Mouse (Mus musculus): ENCODE results near the gene Brdt. TPM values are rescaled to one million over a fixed set of nuclear protein-coding genes. Genes with fewer than 3 reads are reported as not detected.

Brdt gene
- total and polyA plus RNA-seq, 2 experiments from 2014 or later, result 3.8 to 4.8 TPM

- no peak overlapping the region for H3K4me3 ChIP-seq (ENCODE audit: low read length)
- no peaks in the 10 kb centered on the region for H3K4me1 ChIP-seq (ENCODE audit: insufficient read depth, low read length)
- whole genome bisulfite sequencing, result 81% methylated on average over 5 of the region's 5 CpGs
- DNase-seq (ENCODE audit: low spot score), result no peak
- H3K4me2 ChIP-seq (ENCODE audit: low read depth, low read length), result no peak overlapping the region
- no peaks in the 10 kb centered on the region for H3K9me3 ChIP-seq (ENCODE audit: low read length)
- no peaks in the 10 kb centered on the region for H3K36me3 ChIP-seq (ENCODE audit: insufficient read depth, low read length)
- no peak for TF ChIP-seq CTCF (IDR thresholded peaks at IDR 0.05; ENCODE audit: low read depth)
- no peak overlapping the region for H3K27ac ChIP-seq
- H3K27me3 ChIP-seq (ENCODE audit: insufficient read depth, low read length), result no peaks in the 10 kb centered on the region
- no peak for ATAC-seq
- H3K9ac ChIP-seq (replicated peaks; ENCODE audit: low read length), result no peak overlapping the region
Measured at GRCm38 (mm10) chr5:107434001-107434400, 103.0 kb downstream of the Brdt start.

GRCm38 (mm10) chr5:107436185-107436584 lies 105.2 kb downstream of the Brdt start:
- H3K27me3 ChIP-seq (ENCODE audit: insufficient read depth, low read length), result no peaks in the 10 kb centered on the region
- H3K9me3 ChIP-seq (ENCODE audit: low read length), result no peaks in the 10 kb centered on the region
- H3K4me1 ChIP-seq (ENCODE audit: insufficient read depth, low read length), result no peaks in the 10 kb centered on the region
- TF ChIP-seq CTCF (IDR thresholded peaks at IDR 0.05; ENCODE audit: low read depth), result no peak
- H3K27ac ChIP-seq, result no peak overlapping the region
- no peak overlapping the region for H3K4me3 ChIP-seq (ENCODE audit: low read length)
- no peak overlapping the region for H3K9ac ChIP-seq (replicated peaks; ENCODE audit: low read length)
- WGBS, result 84% methylated on average over 6 of the region's 6 CpGs
- ATAC-seq (no peak), DNase-seq (ENCODE audit: low spot score) (no peak)
- H3K4me2 ChIP-seq (ENCODE audit: low read depth, low read length), result no peak overlapping the region
- no peaks in the 10 kb centered on the region for H3K36me3 ChIP-seq (ENCODE audit: insufficient read depth, low read length)

Other genes with a start within 250 kb of the Brdt start
- gene Tgfbr3, start 41.5 kb upstream of the Brdt start, total RNA-seq (2014; rRNA removed), result 21.7 and 21.8 TPM in 2 replicates
- gene Tgfbr3, start 41.5 kb upstream of the Brdt start, polyA plus RNA-seq (2015; fragmentation: Nextera tagmentation; extraction: Ambion mirVana), result 4.6 and 4.8 TPM in 2 replicates
- 1.8 and 8.1 TPM in 2 replicates for gene Ephx4, start 71.6 kb downstream of the Brdt start, total RNA-seq (2014; rRNA removed)
- 5.5 and 5.9 TPM in 2 replicates for gene Ephx4, start 71.6 kb downstream of the Brdt start, polyA plus RNA-seq (2015; fragmentation: Nextera tagmentation; extraction: Ambion mirVana)
- gene Lpcat2b, start 100.4 kb downstream of the Brdt start, total RNA-seq (2014; rRNA removed), result not detected in 2 replicates
- not detected in 2 replicates for gene Lpcat2b, start 100.4 kb downstream of the Brdt start, polyA plus RNA-seq (2015; fragmentation: Nextera tagmentation; extraction: Ambion mirVana)
- 26.5 and 28.8 TPM in 2 replicates for gene Btbd8, start 106.8 kb downstream of the Brdt start, total RNA-seq (2014; rRNA removed)
- gene Btbd8, start 106.8 kb downstream of the Brdt start, polyA plus RNA-seq (2015; fragmentation: Nextera tagmentation; extraction: Ambion mirVana), result 22.4 and 23.0 TPM in 2 replicates
- gene Gm42669, start 176.5 kb downstream of the Brdt start, total RNA-seq (2014; rRNA removed), result 0.16 and 0.32 TPM in 2 replicates
- 0.43 and 0.64 TPM in 2 replicates for gene Gm42669, start 176.5 kb downstream of the Brdt start, polyA plus RNA-seq (2015; fragmentation: Nextera tagmentation; extraction: Ambion mirVana)
- gene 1700028K03Rik, start 203.6 kb downstream of the Brdt start, total RNA-seq (2014; rRNA removed), result 0.10 and 0.18 TPM in 2 replicates
- gene 1700028K03Rik, start 203.6 kb downstream of the Brdt start, polyA plus RNA-seq (2015; fragmentation: Nextera tagmentation; extraction: Ambion mirVana), result 0.25 and 0.34 TPM in 2 replicates